Mouse (Mus musculus): ENCODE results near the gene Pdss2.

GRCm38 (mm10) chr10:43368611-43369010 is 147.3 kb downstream of the Pdss2 start:
- TF ChIP-seq CTCF (conservative IDR thresholded peaks at IDR 0.05; ENCODE audit: low read length) (no peak), NANOG (IDR thresholded peaks at IDR 0.05; ENCODE audit: borderline replicate concordance, low read length) (no peak)

All from E14TG2a.4 (cell line).